Mouse (Mus musculus): ENCODE results near the gene Gm17490. TPM values are rescaled to one million over a fixed set of nuclear protein-coding genes. Genes with fewer than 3 reads are reported as not detected.

Gm17490 gene
- polyA plus RNA-seq, 1 experiment from 2014 or later = not detected

DNA sequence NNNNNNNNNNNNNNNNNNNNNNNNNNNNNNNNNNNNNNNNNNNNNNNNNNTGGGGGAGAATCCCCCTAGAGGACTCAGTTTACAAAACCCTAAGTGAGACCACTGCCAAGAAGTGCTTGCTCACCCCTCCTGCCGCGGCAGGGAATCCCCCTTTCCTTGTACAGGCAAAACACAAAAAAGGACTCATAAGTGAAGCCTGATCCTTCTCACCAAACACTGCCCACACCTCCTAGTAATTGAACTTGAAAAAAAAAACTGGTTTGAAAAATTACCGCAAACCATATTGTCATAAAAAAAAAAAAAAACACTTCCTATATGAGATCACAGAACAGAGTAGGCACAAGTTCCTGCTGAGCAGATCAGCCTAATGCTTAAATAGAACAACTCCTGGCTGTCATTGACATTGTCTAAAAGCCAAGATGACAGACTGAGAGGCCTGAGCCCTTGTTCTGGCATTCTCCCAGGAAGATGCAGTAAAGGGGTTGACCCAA is 16.4 kb upstream of the Gm17490 start, which contains the start of gene Il2ra:
Gene Il2ra (plus strand): TSS at position 357 of the 491 bp plus-strand sequence.
- H3K9me3 ChIP-seq (ENCODE audit: control insufficient read depth, low read length) = no peaks in the 10 kb centered on the region
- no peaks in the 10 kb centered on the region for H3K27me3 ChIP-seq (ENCODE audit: control insufficient read depth, insufficient read depth, low read length)
- H3K4me1 ChIP-seq (replicated peaks; ENCODE audit: control insufficient read depth, insufficient read depth) = no peaks in the 10 kb centered on the region
- H3K36me3 ChIP-seq (ENCODE audit: control insufficient read depth, insufficient read depth, low read length) = no peaks in the 10 kb centered on the region
- no peak within 1 kb of the TSS for H3K9ac ChIP-seq (ENCODE audit: low read length)
- no peak within 1 kb of the TSS for H3K4me2 ChIP-seq (replicated peaks; ENCODE audit: low read depth)
- WGBS = 85% methylated on average over 3 of the region's 3 CpGs
- no peak within 1 kb of the TSS for H3K27ac ChIP-seq (replicated peaks)
- TF ChIP-seq CTCF (IDR thresholded peaks at IDR 0.05; ENCODE audit: low read depth) (no peak), EP300 (optimal IDR thresholded peaks at IDR 0.05) (no peak)
- DNase-seq (ENCODE audit: low spot score) (no peak), ATAC-seq (ENCODE audit: low FRiP score, low TSS enrichment) (no peak)
- no peak within 1 kb of the TSS for H3K4me3 ChIP-seq (ENCODE audit: low read depth, low read length)

DNA sequence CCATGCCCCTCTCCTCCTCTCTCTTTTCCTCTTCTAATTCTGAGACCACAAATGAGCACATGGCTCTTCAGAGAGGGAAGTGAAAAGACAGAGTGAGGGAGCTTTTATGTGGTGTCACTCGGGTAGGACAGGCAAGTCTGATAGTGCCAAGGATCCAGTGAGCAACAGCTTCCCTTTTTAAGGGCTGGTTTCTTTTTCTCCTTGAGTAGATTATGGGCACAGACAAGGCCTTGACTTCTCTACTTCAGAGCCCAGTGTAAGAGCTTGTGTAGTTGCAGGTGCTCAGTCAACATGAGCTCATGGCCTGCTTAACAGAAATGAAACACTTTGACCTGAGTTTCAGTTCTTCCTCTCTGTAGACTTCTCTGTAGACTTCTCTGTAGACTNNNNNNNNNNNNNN is 11.1 kb upstream of the Gm17490 start:
- TF ChIP-seq EP300 (optimal IDR thresholded peaks at IDR 0.05) (no peak), CTCF (IDR thresholded peaks at IDR 0.05; ENCODE audit: low read depth) (no peak)
- Histone ChIP-seq H3K9ac (ENCODE audit: low read length) (no peak overlapping the region), H3K4me2 (replicated peaks; ENCODE audit: low read depth) (no peak overlapping the region), H3K27me3 (ENCODE audit: control insufficient read depth, insufficient read depth, low read length) (no peaks in the 10 kb centered on the region), H3K36me3 (ENCODE audit: control insufficient read depth, insufficient read depth, low read length) (no peaks in the 10 kb centered on the region), H3K9me3 (ENCODE audit: control insufficient read depth, low read length) (no peaks in the 10 kb centered on the region), H3K27ac (replicated peaks) (no peak overlapping the region), H3K4me1 (replicated peaks; ENCODE audit: control insufficient read depth, insufficient read depth) (no peaks in the 10 kb centered on the region), H3K4me3 (ENCODE audit: low read depth, low read length) (no peak overlapping the region)
- ATAC-seq (ENCODE audit: low FRiP score, low TSS enrichment) (no peak), DNase-seq (ENCODE audit: low spot score) (no peak)
- WGBS = 50% methylated on average over 1 of the region's 1 CpGs

- DNase-seq (ENCODE audit: low spot score) = no peak
These were observed 10.0 kb upstream of the Gm17490 start for GRCm38 (mm10) chr2:11636138-11636480.

DNA sequence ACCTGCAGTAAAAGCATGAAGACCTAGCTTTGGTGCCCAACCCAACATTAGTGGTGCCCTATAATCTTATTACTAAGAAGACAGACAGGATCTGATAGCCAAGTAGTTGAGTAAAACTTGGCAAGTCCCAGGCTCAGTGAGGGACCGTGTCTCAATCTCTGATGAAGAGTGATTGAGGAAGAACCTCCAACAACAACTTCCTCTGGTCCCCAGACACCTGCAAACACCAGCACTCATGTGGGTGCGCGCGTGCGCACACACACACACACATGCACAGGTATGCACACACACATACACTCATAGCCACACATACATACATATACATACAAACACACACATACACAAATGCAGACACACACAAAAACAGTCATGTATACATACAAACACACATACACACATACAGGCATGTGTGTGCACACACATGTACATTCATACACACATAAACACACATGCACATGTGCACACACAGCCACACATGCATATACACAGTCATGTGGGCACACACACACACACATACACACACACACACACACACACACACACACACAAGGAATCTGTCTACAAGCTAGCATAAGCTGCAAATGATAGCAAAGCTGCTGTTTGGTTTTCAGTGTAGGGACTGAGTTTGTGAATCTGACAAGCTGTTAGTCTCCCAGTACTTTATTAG is 9.5 kb upstream of the Gm17490 start:
- Histone ChIP-seq H3K27me3 (ENCODE audit: control insufficient read depth, insufficient read depth, low read length) (no peaks in the 10 kb centered on the region), H3K4me3 (ENCODE audit: low read depth, low read length) (no peak overlapping the region), H3K9ac (ENCODE audit: low read length) (no peak overlapping the region), H3K4me1 (replicated peaks; ENCODE audit: control insufficient read depth, insufficient read depth) (no peaks in the 10 kb centered on the region), H3K4me2 (replicated peaks; ENCODE audit: low read depth) (no peak overlapping the region), H3K27ac (replicated peaks) (no peak overlapping the region), H3K9me3 (ENCODE audit: control insufficient read depth, low read length) (no peaks in the 10 kb centered on the region), H3K36me3 (ENCODE audit: control insufficient read depth, insufficient read depth, low read length) (no peaks in the 10 kb centered on the region)
- ATAC-seq (ENCODE audit: low FRiP score, low TSS enrichment) = no peak
- DNase-seq (ENCODE audit: low spot score) = no peak
- 96% methylated on average over 5 of the region's 5 CpGs for WGBS
- TF ChIP-seq CTCF (IDR thresholded peaks at IDR 0.05; ENCODE audit: low read depth) (no peak), EP300 (optimal IDR thresholded peaks at IDR 0.05) (no peak)

More at GRCm38 (mm10) chr2:11636138-11636480, 10.0 kb upstream of the Gm17490 start:
- 80% methylated on average over 3 of the region's 3 CpGs for WGBS
- Histone ChIP-seq H3K27me3 (ENCODE audit: control insufficient read depth, insufficient read depth, low read length) (no peaks in the 10 kb centered on the region), H3K36me3 (ENCODE audit: control insufficient read depth, insufficient read depth, low read length) (no peaks in the 10 kb centered on the region), H3K4me1 (replicated peaks; ENCODE audit: control insufficient read depth, insufficient read depth) (no peaks in the 10 kb centered on the region), H3K9me3 (ENCODE audit: control insufficient read depth, low read length) (no peaks in the 10 kb centered on the region), H3K27ac (replicated peaks) (no peak overlapping the region), H3K4me3 (ENCODE audit: low read depth, low read length) (no peak overlapping the region), H3K9ac (ENCODE audit: low read length) (no peak overlapping the region), H3K4me2 (replicated peaks; ENCODE audit: low read depth) (no peak overlapping the region)
- TF ChIP-seq EP300 (optimal IDR thresholded peaks at IDR 0.05) (no peak), CTCF (IDR thresholded peaks at IDR 0.05; ENCODE audit: low read depth) (no peak)
- no peak for ATAC-seq (ENCODE audit: low FRiP score, low TSS enrichment)

DNA sequence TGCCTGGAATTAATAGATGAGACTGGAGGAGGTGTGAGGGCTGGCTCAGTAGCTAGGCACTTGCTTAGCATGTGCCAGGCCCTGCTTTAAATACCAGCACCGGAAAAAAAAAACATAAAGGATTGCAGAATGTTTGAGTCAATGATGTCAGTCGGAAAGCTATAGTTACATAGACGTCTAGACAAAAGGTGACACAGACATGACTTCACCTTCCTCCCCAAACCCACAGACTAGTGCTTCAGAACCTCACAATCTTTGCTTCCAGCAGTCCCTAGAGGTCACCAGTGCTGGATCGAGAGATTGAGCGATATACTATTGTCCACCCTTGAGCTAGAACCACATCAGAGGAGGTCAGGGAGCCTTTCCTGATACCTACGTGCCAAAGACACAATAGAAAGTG is 9.0 kb upstream of the Gm17490 start:
- Histone ChIP-seq H3K36me3 (ENCODE audit: control insufficient read depth, insufficient read depth, low read length) (no peaks in the 10 kb centered on the region), H3K9me3 (ENCODE audit: control insufficient read depth, low read length) (no peaks in the 10 kb centered on the region), H3K9ac (ENCODE audit: low read length) (no peak overlapping the region), H3K4me2 (replicated peaks; ENCODE audit: low read depth) (no peak overlapping the region), H3K27me3 (ENCODE audit: control insufficient read depth, insufficient read depth, low read length) (no peaks in the 10 kb centered on the region), H3K27ac (replicated peaks) (no peak overlapping the region), H3K4me1 (replicated peaks; ENCODE audit: control insufficient read depth, insufficient read depth) (no peaks in the 10 kb centered on the region), H3K4me3 (ENCODE audit: low read depth, low read length) (no peak overlapping the region)
- ATAC-seq (ENCODE audit: low FRiP score, low TSS enrichment) (no peak), DNase-seq (ENCODE audit: low spot score) (no peak)
- TF ChIP-seq CTCF (IDR thresholded peaks at IDR 0.05; ENCODE audit: low read depth) = no peak
- no peak for TF ChIP-seq EP300 (optimal IDR thresholded peaks at IDR 0.05)
- 78% methylated on average over 6 of the region's 6 CpGs for WGBS

DNA sequence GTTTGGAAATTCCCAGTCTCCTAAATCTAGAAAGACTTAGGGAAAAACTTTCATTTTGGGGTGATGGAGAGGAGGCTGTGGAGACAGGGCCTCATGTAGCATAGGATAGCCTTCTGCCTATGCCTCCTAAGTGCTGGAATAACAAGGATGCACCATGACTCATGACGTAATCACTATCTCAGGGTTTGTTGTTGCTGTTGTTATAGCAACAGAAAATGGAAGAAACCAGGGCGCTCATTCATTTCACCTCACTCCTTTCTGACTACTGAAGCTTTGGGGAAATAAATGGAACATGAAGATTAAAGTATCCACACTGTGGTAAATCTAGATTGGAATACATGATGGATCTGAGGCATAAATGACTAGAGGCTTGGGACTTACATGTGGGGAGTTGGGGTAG is 2.3 kb downstream of the Gm17490 start:
- ATAC-seq (ENCODE audit: low FRiP score, low TSS enrichment) = no peak
- TF ChIP-seq EP300 (optimal IDR thresholded peaks at IDR 0.05) (no peak), CTCF (IDR thresholded peaks at IDR 0.05; ENCODE audit: low read depth) (no peak)
- WGBS = 79% methylated on average over 2 of the region's 2 CpGs

More for the DNA sequence above, 2.3 kb downstream of the Gm17490 start:
- Histone ChIP-seq H3K27me3 (ENCODE audit: control insufficient read depth, insufficient read depth, low read length) (no peaks in the 10 kb centered on the region), H3K4me1 (replicated peaks; ENCODE audit: control insufficient read depth, insufficient read depth) (no peaks in the 10 kb centered on the region), H3K4me2 (replicated peaks; ENCODE audit: low read depth) (no peak overlapping the region), H3K9ac (ENCODE audit: low read length) (no peak overlapping the region), H3K36me3 (ENCODE audit: control insufficient read depth, insufficient read depth, low read length) (no peaks in the 10 kb centered on the region), H3K27ac (replicated peaks) (no peak overlapping the region), H3K9me3 (ENCODE audit: control insufficient read depth, low read length) (no peaks in the 10 kb centered on the region), H3K4me3 (ENCODE audit: low read depth, low read length) (no peak overlapping the region)
- DNase-seq (ENCODE audit: low spot score) = no peak

Measured in stomach, postnatal 0 days (tissue).